Mouse (Mus musculus): Measurements from ENCODE around the gene Arap2.

Arap2 gene

DNA sequence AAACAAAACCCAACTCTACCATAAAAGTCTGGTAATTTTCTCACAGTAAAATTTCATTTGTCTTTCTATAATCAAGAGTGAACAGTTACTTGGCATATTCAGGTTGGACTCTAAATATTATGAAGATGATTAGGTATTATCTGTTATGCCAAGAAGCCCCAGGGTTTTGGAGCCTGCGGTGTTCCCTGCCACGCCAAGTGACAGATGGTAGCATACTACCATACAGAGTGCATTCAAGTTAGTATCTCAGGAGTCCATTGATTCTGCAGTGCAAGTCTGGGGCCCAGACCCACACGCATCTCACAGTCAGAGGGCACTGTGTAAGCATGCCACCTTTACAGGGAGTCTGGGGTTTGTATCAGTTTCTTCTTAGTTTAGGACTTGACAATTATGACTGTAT, 129.6 kb downstream of the Arap2 start:
- DNase-seq (ENCODE audit: low read depth, low spot score), result no peak

- no peak for DNase-seq (ENCODE audit: low read depth, low spot score)
These were observed 137.1 kb downstream of the Arap2 start for GRCm38 (mm10) chr5:62628901-62629300.

GRCm38 (mm10) chr5:62622848-62623479, 143.0 kb downstream of the Arap2 start:
- no peak for DNase-seq (ENCODE audit: low read depth, low spot score)

DNA sequence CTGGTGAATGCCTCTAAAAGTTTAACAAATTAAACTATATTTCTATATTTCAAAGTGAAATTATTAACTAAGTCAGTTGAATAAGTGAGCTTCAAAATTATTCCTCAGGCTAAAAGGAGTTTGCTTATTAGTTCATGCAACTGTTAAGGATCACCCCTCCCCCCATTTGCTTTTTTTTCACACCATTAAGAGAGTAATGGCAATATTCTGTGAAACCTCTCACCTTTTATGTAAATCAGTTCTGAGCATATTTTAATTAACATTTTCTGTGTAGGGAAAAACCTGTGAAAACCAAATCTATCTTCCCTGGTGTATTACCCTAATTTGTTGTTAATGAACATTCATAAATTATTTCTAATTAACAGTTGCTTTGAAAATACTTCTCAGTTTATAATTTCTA, 147.7 kb downstream of the Arap2 start:
- DNase-seq (ENCODE audit: low read depth, low spot score), result no peak

DNA sequence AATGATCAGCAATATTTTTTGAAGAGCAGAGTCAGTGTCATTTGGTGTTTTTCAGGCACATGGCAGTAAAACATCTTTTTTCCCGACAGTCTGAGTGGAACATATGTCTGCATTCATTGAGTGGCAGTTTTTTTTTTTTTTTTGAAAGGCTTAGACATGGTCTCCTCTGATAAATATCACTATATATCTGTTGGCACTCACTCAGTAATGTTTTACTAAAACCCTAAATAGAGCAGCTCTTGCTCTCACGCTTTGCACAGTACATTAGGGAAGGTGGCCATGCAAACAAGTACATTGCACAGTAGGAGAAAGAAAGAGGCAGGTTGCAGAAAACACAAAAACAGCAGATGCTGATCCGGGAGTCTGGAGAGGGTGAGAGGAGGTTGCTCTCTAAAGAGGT, 154.0 kb downstream of the Arap2 start:
- no peak for DNase-seq (ENCODE audit: low read depth, low spot score)

GRCm38 (mm10) chr5:62587348-62587747, 178.6 kb downstream of the Arap2 start:
- DNase-seq (ENCODE audit: low read depth, low spot score), result no peak

- peak; percentile 10 for DNase-seq (ENCODE audit: low read depth, low spot score)
These were observed 183.3 kb downstream of the Arap2 start for GRCm38 (mm10) chr5:62582643-62583042.

GRCm38 (mm10) chr5:62581699-62582098, 184.3 kb downstream of the Arap2 start:
- no peak for DNase-seq (ENCODE audit: low read depth, low spot score)

- no peak for DNase-seq (ENCODE audit: low read depth, low spot score)
These were observed 191.6 kb downstream of the Arap2 start for GRCm38 (mm10) chr5:62574336-62574844.

Measured in R1 (cell line).